Mouse (Mus musculus): Measurements from ENCODE around the gene Nrp1. TPM values are rescaled to one million over a fixed set of nuclear protein-coding genes. Genes with fewer than 3 reads are reported as not detected.

Nrp1 gene
- polyA plus RNA-seq (2014; fragmentation: Illumina TruSeq; extraction: RNeasy Lipid Tissue Mini Kit (QIAGEN cat#74804); ENCODE audit: low read depth, low replicate concordance): 2.6 TPM

DNA sequence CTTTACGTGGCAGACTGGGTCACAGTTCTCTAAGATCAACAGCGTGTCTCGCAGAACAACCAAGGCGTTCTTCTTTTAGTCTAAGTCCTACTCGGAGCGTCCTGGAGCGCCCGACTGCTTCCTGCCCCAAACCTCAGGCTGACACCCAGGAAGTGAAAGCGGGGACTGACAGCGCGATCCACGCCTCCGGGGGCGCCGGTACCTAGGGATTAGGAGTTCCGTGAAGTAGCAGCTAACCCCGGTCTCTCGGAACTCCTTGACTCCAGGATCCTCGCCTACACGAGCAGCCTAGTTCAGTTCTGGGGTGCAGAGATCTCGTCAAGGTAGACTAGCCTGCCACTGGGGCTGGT lies at the start of gene Nrp1:
Gene Nrp1 (plus strand): TSS at position 199 of the 350 bp plus-strand sequence.

All from testis, adult 10 weeks (tissue).